Mouse (Mus musculus) lung, embryonic 14.5 days (tissue): ENCODE measurements around the gene Gm45021. TPM values are rescaled to one million over a fixed set of nuclear protein-coding genes. Genes with fewer than 3 reads are reported as not detected.

Source experiments
- ATAC-seq: fragments of 200-750 bp; cut with Nextera tagmentation; 2 replicates; pipeline ENCODE4 v1.8.0; 2017; ENCODE audit warnings: mild to moderate bottlenecking, moderate TSS enrichment, moderate library complexity; ENCODE audit not compliant: insufficient read depth
- DNase-seq: peaks from one replicate; pipeline ENCODE4 v3.0.0-alpha.2; 2015
- H3K27ac ChIP-seq: fragments of 300-500 bp; sonication (generic); 2 replicates; pipeline ENCODE4 v1.5.1; 2014; ENCODE audit warnings: low read depth, mild to moderate bottlenecking, moderate library complexity
- H3K27me3 ChIP-seq: fragments of 300-500 bp; sonication (generic); 2 replicates; pipeline ENCODE4 v1.6.1; 2014; ENCODE audit warnings: low read length, control low read depth; ENCODE audit not compliant: insufficient read depth
- H3K36me3 ChIP-seq: fragments of 300-500 bp; sonication (generic); 2 replicates; pipeline ENCODE4 v1.6.1; 2014; ENCODE audit warnings: control low read depth; ENCODE audit not compliant: insufficient read depth
- H3K4me1 ChIP-seq: fragments of 300-500 bp; sonication (generic); 2 replicates; pipeline ENCODE4 v1.6.1; 2014; ENCODE audit warnings: antibody characterized with exemption, control low read depth; ENCODE audit not compliant: insufficient read depth
- H3K4me2 ChIP-seq: fragments of 300-500 bp; sonication (generic); 2 replicates; pipeline ENCODE4 v1.6.1; 2014; ENCODE audit warnings: mild to moderate bottlenecking
- H3K4me3 ChIP-seq: fragments of 300-500 bp; sonication (generic); 2 replicates; pipeline ENCODE4 v1.5.1; 2014; ENCODE audit warnings: low read depth, low read length
- H3K9ac ChIP-seq: fragments of 300-500 bp; sonication (generic); 2 replicates; pipeline ENCODE4 v1.6.1; 2014
- H3K9me3 ChIP-seq: fragments of 300-500 bp; sonication (generic); 2 replicates; pipeline ENCODE4 v1.6.1; 2016; ENCODE audit warnings: low read depth, low read length, control low read depth
- CTCF ChIP-seq: IDR thresholded peaks from 2 replicates; pipeline ENCODE4 v1.5.1; 2016; ENCODE audit warnings: antibody characterized with exemption, low read depth
- WGBS: fragments of 180-500 bp; shearing (Covaris S2); extraction: QIAGEN DNeasy Blood & Tissue Kit; methylation state at CpG from one replicate; pipeline ENCODE4 v1.1.7; 2014; 5-methylcytosine and 5-hydroxymethylcytosine counted together
- polyA plus RNA-seq: library from polyadenylated mRNA; unstranded; fragments of >200 nt; fragmentation: Nextera tagmentation; extraction: Ambion mirVana; gene quantifications from 2 replicates; pipeline ENCODE4 v1.2.1, GENCODE M21; 2014

Gm45021 gene
- polyA plus RNA-seq, 1 experiment from 2014 or later: not detected

DNA sequence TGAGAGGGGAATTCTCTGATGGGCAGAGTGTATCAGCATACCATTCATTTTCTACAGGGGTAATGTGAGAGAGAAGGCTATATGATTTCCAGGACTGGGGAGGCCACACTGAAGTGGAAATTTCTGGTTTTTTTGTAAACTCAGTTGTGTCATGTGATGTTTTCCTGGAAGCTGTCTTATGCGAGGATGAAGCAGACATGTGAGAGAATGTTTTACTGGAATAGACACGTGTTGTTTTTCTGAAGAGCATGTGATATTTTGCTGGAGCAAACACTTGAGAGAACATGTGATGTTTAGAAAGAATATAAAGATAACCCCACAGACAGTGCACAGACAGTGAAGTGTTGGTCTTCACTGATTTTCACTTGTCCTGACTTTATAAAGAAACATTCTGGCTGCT, 49.1 kb downstream of the Gm45021 start:
- no peaks in the 10 kb centered on the region for H3K27me3 ChIP-seq

DNA sequence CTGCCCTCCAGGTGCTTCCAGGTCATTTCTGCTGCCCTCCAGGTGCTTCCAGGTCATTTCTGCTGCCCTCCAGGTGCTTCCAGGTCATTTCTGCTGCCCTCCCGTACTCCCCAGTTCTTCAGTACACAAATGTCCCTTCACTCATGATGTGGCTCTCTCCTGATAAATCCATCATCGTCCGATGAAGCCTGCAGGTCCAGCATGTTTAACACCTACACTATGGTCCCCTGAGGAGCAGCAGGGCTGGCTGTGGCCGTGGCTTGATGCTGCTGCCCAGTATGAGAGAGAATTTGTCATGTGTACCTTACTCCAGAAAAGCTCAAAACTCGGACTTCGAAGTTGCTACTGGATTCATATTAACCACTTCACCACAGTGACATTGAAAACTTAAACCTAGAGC, 52.0 kb downstream of the Gm45021 start:
- H3K9ac ChIP-seq: no peak overlapping the region
- H3K9me3 ChIP-seq: no peaks in the 10 kb centered on the region
- H3K36me3 ChIP-seq: no peaks in the 10 kb centered on the region
- ATAC-seq (no peak), DNase-seq (no peak)
- H3K27ac ChIP-seq: no peak overlapping the region
- no peak overlapping the region for H3K4me3 ChIP-seq
- H3K27me3 ChIP-seq: no peaks in the 10 kb centered on the region
- no peak overlapping the region for H3K4me2 ChIP-seq
- H3K4me1 ChIP-seq: no peaks in the 10 kb centered on the region
- 61% methylated on average over 6 of the region's 6 CpGs for WGBS
- no peak for TF ChIP-seq CTCF

More for the DNA sequence above, 49.1 kb downstream of the Gm45021 start:
- Histone ChIP-seq H3K36me3 (no peaks in the 10 kb centered on the region), H3K4me1 (no peaks in the 10 kb centered on the region), H3K9ac (no peak overlapping the region), H3K4me3 (no peak overlapping the region), H3K27ac (no peak overlapping the region), H3K4me2 (no peak overlapping the region), H3K9me3 (no peaks in the 10 kb centered on the region)
- no peak for TF ChIP-seq CTCF
- 49% methylated on average over 2 of the region's 2 CpGs for WGBS
- no peak for ATAC-seq
- DNase-seq: no peak

DNA sequence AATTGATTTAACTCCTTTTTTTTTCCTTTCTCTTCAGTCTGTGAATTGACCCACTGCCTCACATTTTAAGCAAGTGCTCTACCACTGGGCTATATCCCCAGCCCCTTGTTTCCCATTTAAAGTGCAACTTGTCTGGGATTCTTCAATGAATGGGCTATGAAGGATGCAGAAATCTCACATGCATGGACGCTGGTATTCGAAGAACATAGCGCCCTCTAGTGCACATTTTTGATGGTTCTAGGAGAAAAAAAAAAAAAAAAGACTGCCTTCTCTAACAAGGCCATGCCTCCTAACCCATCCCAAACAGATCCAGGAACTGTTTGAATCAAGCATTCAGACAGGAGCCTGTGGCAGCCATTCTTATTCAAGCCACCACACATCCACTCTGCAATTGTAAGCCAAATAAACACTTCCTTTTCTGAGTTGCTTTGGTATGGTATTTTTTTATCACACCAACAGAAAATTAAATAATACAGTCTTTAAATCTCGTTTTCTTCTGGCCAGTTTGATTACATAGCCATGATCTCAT, 53.4 kb downstream of the Gm45021 start:
- TF ChIP-seq CTCF: peak; percentile 71
- no peaks in the 10 kb centered on the region for H3K4me1 ChIP-seq
- DNase-seq (peak; percentile 92), ATAC-seq (no peak; the same call in 1 of the 2 replicates)
- no peak overlapping the region for H3K9ac ChIP-seq
- WGBS: 18% methylated on average over 4 of the region's 4 CpGs
- H3K27me3 ChIP-seq: no peaks in the 10 kb centered on the region
- no peak overlapping the region for H3K4me2 ChIP-seq
- H3K36me3 ChIP-seq: no peaks in the 10 kb centered on the region
- H3K27ac ChIP-seq: no peak overlapping the region
- H3K4me3 ChIP-seq: no peak overlapping the region
- H3K9me3 ChIP-seq: no peaks in the 10 kb centered on the region

DNA sequence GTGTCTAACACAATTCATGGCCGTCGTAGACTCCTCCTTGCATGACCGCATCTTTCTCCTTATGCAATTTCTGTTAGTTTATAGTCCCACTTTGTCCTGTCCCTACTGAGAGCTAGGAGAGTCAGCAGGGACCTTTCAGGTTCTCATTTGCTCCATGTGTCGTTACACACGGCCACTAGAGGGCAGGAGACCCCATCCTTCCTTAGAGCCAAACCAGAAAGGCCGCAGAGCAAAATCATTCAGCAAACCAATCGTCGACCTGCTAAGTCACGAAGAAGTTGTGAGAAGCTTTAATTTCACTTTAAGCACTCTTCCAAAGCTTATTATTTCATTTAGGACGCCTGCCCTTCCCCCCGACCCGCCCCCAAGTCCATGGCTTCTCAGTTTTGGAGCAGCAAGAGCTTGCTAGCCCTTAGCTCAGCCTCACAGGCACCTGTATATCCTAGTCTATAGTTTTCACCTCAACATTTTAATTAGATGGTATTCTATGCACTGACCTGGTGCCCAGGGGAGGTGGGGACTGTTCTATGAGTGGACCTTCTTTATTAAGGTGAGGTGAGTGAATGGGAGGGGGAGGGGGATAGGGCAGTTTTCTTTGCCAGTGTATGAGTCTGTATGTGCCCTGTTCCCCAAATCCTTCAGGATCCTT, 56.4 kb downstream of the Gm45021 start:
- H3K4me1 ChIP-seq: no peaks in the 10 kb centered on the region
- no peak overlapping the region for H3K27ac ChIP-seq
- no peaks in the 10 kb centered on the region for H3K36me3 ChIP-seq
- H3K9me3 ChIP-seq: no peaks in the 10 kb centered on the region
- WGBS: 10% methylated on average over 12 of the region's 12 CpGs
- TF ChIP-seq CTCF: peak; percentile 90
- H3K9ac ChIP-seq: no peak overlapping the region
- H3K27me3 ChIP-seq: no peaks in the 10 kb centered on the region
- ATAC-seq (peak; percentile 56; the same call in 1 of the 2 replicates), DNase-seq (peak; percentile 91)
- H3K4me3 ChIP-seq: no peak overlapping the region
- H3K4me2 ChIP-seq: no peak overlapping the region

DNA sequence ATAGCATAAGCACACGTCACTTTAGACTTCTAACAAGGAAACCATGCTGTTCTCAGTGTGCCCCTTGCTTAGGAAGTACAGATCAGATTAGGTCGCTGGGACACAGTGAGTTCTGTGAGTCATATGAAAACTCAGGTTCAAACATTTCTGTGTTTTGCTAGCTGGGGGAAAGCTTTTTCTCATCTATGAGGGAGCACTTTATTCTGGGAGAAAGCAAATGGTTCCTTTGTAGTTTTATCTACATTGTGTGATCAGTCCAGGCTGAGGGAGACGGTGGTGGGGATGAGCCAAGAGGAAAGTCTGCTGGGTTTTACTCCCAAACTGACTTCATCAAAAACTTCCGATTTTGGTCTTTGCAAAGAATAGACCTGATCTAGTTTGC, 56.9 kb downstream of the Gm45021 start:
- H3K4me3 ChIP-seq: no peak overlapping the region
- WGBS: 77% methylated on average over 4 of the region's 4 CpGs

DNA sequence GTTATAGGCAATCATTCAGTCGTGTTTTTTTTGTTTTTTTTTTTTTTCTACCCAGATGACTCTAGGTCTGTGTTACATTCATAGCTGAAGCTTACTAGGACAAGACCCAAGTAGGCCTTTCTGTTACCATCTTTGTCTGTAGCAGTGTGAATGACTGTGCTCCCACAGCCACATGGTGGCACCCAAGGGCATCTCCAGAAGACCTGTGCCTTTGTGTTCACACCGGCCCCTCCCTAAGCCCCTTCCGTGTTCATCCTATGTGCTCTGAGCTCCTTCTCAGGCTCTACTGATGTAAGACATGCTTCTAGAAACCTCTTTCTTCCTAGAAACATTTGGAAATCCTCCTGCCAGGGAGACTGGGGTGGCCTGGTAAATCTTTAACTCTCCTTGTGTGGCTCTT, 57.6 kb downstream of the Gm45021 start, which contains the start of gene Gimap8:
Gene Gimap8 (plus strand): TSS at position 240 of the 400 bp plus-strand sequence.
- Histone ChIP-seq H3K27me3 (no peaks in the 10 kb centered on the region), H3K27ac (no peak within 1 kb of the TSS), H3K9ac (no peak within 1 kb of the TSS), H3K36me3 (no peaks in the 10 kb centered on the region), H3K4me2 (peak within 1 kb of the TSS; percentile 5), H3K4me3 (no peak within 1 kb of the TSS), H3K4me1 (no peaks in the 10 kb centered on the region), H3K9me3 (no peaks in the 10 kb centered on the region)
- DNase-seq (peak; percentile 74), ATAC-seq (no peak)
- WGBS: 32% methylated on average over 3 of the region's 3 CpGs
- TF ChIP-seq CTCF: peak; percentile 61

More for the DNA sequence above, 56.9 kb downstream of the Gm45021 start:
- no peaks in the 10 kb centered on the region for H3K9me3 ChIP-seq
- H3K27me3 ChIP-seq: no peaks in the 10 kb centered on the region
- no peak overlapping the region for H3K27ac ChIP-seq
- no peak overlapping the region for H3K9ac ChIP-seq
- no peak overlapping the region for H3K4me2 ChIP-seq
- H3K4me1 ChIP-seq: no peaks in the 10 kb centered on the region
- no peak for TF ChIP-seq CTCF
- no peaks in the 10 kb centered on the region for H3K36me3 ChIP-seq
- DNase-seq (no peak), ATAC-seq (no peak)

DNA sequence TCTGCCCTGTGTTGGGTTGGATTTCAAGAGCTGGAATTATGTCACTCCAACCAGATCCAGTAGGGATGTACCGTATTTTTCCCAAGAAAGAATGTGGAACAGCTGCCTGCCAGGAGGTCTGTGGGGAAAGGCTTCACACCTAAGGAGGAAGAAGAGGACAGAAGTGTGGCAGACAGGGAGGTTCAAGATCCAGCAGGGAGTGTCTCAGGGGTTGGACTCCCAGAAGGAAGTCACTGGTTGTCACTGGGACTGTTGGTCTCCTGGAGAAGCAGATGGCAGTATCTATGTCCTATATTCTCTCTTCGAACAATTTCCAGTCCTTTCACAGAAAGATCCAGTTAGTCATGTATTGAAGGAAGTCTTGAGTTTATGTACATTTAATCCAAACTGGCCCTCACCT, 58.2 kb downstream of the Gm45021 start:
- H3K27me3 ChIP-seq: no peaks in the 10 kb centered on the region
- H3K9ac ChIP-seq: no peak overlapping the region
- 82% methylated on average over 2 of the region's 2 CpGs for WGBS
- H3K27ac ChIP-seq: no peak overlapping the region
- no peaks in the 10 kb centered on the region for H3K9me3 ChIP-seq
- H3K4me2 ChIP-seq: peak overlapping the region; percentile 5
- no peaks in the 10 kb centered on the region for H3K36me3 ChIP-seq
- H3K4me1 ChIP-seq: no peaks in the 10 kb centered on the region
- ATAC-seq (no peak), DNase-seq (no peak)
- no peak overlapping the region for H3K4me3 ChIP-seq
- no peak for TF ChIP-seq CTCF
